Mouse (Mus musculus) heart, embryonic 10.5 days (tissue): ENCODE results near the gene Naaladl2. TPM values are rescaled to one million over a fixed set of nuclear protein-coding genes. Genes with fewer than 3 reads are reported as not detected.

Source experiments
- DNase-seq: peaks from one replicate; pipeline ENCODE4 v3.0.0-alpha.2; 2017; ENCODE audit warnings: low spot score
- H3K27ac ChIP-seq: fragments of 300-500 bp; sonication (generic); 2 replicates; pipeline ENCODE4 v1.5.1; 2016; ENCODE audit warnings: mild to moderate bottlenecking
- H3K27me3 ChIP-seq: fragments of 300-500 bp; sonication (generic); 2 replicates; pipeline ENCODE4 v1.6.1; 2016; ENCODE audit warnings: mild to moderate bottlenecking; ENCODE audit not compliant: poor library complexity, insufficient read depth, severe bottlenecking
- H3K36me3 ChIP-seq: fragments of 300-500 bp; sonication (generic); 2 replicates; pipeline ENCODE4 v1.6.1; 2016; ENCODE audit warnings: mild to moderate bottlenecking, moderate library complexity
- H3K4me1 ChIP-seq: fragments of 300-500 bp; sonication (generic); 2 replicates; pipeline ENCODE4 v1.6.1; 2016; ENCODE audit warnings: mild to moderate bottlenecking
- H3K4me3 ChIP-seq: fragments of 300-500 bp; sonication (generic); 2 replicates; pipeline ENCODE4 v1.5.1; 2016; ENCODE audit warnings: mild to moderate bottlenecking, moderate library complexity
- H3K9me3 ChIP-seq: fragments of 300-500 bp; sonication (generic); 2 replicates; pipeline ENCODE4 v1.6.1; 2016; ENCODE audit warnings: mild to moderate bottlenecking, moderate library complexity
- WGBS: fragments of 180-500 bp; shearing (Covaris S2); methylation state at CpG from one replicate; pipeline ENCODE4 v1.1.7; 2016; 5-methylcytosine and 5-hydroxymethylcytosine counted together
- polyA plus RNA-seq: library from polyadenylated mRNA; unstranded; fragments of >200 nt; fragmentation: Nextera tagmentation; extraction: Ambion mirVana; gene quantifications from 2 replicates; pipeline ENCODE4 v1.2.1, GENCODE M21; 2016

The Naaladl2 gene
- polyA plus RNA-seq = 1.7 and 1.8 TPM in 2 replicates

DNA sequence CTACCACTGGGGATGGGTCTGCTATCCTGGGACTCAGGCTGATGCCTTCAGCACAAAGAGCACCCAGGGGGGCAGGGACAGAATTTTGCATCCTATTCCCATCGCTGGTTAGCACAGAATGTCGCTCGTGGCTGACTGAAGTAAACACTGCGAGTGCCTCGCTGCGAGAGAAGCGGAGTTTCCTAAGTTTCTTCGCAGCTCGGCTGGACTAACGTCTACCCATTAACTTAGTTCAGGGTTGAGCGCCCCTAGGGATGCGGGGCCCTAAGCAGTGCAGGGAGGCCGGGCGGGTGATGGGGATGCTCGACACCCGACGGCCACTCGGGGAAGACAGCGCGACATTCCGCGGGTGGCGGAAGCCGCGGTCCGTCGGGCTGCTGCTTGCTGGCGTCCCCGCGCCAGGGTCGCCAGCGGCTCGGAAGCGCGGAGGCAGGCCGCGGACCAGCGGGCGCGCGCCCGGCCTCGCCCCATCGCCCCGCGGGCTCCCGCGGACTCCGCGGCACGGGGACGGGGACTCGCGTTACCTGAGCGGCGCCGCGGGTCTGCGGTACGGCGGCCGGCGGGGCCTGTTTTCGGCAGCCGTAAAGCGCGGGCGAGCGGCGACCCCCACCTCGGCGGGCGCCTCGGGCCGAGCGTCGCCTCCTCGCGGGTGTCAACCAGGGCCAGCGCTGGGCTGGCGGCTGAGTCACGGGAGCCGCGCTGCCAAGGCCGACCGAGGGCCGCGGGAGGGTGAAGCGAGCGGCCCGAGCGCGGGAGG is at the start of gene Naaladl2:
TSS of gene Naaladl2 (minus strand) at position 707 of the 757 bp plus-strand sequence.
- peak; percentile 81 for DNase-seq
- Histone ChIP-seq H3K4me3 (peak within 1 kb of the TSS; percentile 77), H3K27me3 (no peaks in the 10 kb centered on the region), H3K36me3 (no peaks in the 10 kb centered on the region), H3K4me1 (no peaks in the 10 kb centered on the region), H3K9me3 (no peaks in the 10 kb centered on the region), H3K27ac (peak within 1 kb of the TSS; percentile 89)
- WGBS = under 1% methylated on average over 89 of the region's 93 CpGs

DNA sequence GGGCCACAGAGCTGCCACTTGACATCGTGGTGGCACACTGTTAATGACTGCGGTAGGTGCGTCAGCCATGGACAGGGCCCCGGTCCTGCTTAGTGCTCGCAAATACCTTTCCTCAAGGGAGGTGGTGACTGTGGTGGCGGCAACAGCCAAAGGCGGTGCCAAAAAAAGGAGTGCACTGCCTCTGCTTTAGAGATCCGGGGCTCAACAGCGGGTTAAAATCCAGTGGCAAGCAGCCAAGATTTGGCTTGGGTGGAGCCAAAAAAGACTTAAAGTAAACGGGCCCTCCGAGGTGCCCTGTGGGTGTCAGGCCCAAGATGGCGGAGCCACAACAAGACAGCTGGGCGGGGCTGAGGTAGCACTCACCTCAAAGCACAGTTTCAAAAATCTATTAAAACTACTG is 7.7 kb upstream of the Naaladl2 start:
- WGBS = 90% methylated on average over 13 of the region's 13 CpGs
- H3K4me1 ChIP-seq = no peaks in the 10 kb centered on the region

DNA sequence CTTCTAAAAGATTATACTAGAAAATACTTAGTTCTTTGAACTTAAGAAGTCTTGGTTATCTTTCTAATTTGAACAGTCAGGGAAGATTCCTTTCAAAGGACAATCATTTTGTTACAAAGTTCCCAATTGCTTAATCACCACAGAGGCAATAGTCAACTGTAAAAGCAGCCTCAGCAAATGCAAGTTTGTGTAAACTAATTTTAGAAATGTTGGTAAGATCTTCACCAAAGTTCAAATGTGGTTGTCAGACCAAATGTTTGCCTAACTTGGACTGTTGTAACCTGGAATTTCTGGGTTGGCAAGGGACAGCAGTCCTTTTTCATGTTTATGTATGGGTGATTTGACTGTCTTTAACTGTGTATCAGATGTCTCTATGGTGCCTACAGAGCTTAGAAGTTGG is 3.2 kb upstream of the Naaladl2 start:
- no peak for DNase-seq

More for the DNA sequence above, 7.7 kb upstream of the Naaladl2 start:
- Histone ChIP-seq H3K9me3 (peaks cover 6% of the 10 kb centered on the region), H3K4me3 (no peak overlapping the region), H3K36me3 (no peaks in the 10 kb centered on the region), H3K27ac (no peak overlapping the region), H3K27me3 (no peaks in the 10 kb centered on the region)
- DNase-seq = no peak

DNA sequence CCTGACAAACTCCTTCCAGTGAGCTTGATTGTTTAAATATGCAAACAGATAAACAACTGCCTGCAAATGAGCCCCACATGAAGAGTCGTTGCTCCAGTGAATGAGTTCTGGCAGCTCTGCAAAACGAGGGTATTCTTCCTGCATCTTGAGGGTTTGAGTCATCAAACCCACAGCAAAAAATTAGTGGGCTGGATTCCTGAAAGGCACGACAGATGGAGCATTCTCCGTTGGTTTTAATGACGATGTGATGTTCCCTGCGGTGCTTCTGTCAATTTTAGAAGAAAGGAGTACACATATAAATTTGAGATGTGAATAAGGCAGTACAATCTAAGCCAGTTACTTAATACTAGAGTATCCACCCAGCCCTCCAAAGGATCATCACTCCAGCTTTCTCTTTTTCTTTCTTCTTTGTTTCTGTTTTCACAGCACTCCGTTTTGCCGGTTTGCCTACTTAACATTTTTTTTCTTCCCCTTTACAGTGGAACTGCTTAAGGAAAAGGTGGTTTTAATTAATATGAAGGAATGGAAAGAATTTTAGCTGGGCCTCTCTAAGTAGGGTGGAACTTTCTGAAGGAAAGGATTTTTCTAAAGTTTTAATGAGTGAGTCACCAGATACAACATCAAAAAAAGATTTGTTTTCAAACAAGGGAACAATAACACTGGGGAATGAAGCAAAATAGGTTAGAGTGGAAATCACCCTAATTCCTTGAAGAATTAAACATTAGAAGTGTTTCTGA is 1.1 kb upstream of the Naaladl2 start:
- no peak for DNase-seq
- H3K36me3 ChIP-seq = no peaks in the 10 kb centered on the region
- no peaks in the 10 kb centered on the region for H3K4me1 ChIP-seq
- H3K27me3 ChIP-seq = no peaks in the 10 kb centered on the region
- no peak overlapping the region for H3K4me3 ChIP-seq
- WGBS = 24% methylated on average over 8 of the region's 8 CpGs
- H3K9me3 ChIP-seq = no peaks in the 10 kb centered on the region
- H3K27ac ChIP-seq = no peak overlapping the region

More for the DNA sequence above, 3.2 kb upstream of the Naaladl2 start:
- Histone ChIP-seq H3K4me1 (no peaks in the 10 kb centered on the region), H3K9me3 (peaks cover 6% of the 10 kb centered on the region), H3K27ac (no peak overlapping the region), H3K27me3 (no peaks in the 10 kb centered on the region), H3K4me3 (no peak overlapping the region), H3K36me3 (no peaks in the 10 kb centered on the region)

DNA sequence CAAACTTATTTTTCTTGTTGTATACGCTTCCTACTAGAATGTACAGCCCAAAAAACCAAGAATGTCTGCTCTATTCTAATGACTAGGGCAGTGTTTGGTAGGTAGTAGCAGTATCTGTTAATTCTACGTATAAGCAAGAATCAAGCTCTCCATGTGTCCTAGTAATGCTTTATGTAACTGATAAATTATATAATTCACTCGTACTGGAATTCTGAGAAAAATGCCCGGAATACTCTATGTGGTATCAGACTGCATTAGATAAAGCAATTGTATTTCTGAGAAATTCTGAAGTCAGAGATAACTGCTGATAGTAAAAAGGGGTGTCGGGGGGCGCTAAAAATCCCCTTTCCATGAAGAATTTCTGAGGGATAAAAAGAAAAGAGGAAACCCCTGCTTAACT is 950 bp downstream of the Naaladl2 start:
- no peaks in the 10 kb centered on the region for H3K27me3 ChIP-seq
- no peak for DNase-seq
- no peaks in the 10 kb centered on the region for H3K9me3 ChIP-seq
- WGBS = 49% methylated on average over 6 of the region's 6 CpGs
- H3K36me3 ChIP-seq = no peaks in the 10 kb centered on the region
- H3K4me3 ChIP-seq = peak overlapping the region; percentile 77
- no peaks in the 10 kb centered on the region for H3K4me1 ChIP-seq
- H3K27ac ChIP-seq = 0 out of 2 replicates have a peak overlapping the region, but pooled peaks have one; percentile 89

DNA sequence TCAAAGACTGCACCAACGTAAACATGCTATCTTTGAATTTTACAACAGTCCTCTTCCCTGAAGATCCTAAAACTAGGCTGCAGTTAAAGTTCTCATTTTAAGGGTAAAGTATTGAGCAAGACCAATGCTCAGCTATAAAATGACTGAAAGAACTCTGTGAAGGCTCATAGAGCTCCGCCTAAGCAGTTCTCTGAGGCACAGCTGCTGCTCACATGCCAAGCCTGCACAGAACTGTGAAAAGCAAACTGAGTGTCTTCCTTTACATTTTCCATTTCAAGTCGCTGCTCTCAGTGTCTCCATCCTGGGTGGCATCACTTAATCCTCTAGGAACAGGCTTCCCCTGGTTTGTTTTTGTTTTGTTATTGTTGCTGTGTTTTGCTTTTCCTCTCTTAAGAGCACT is 12.2 kb downstream of the Naaladl2 start:
- 48% methylated on average over 3 of the region's 3 CpGs for WGBS

DNA sequence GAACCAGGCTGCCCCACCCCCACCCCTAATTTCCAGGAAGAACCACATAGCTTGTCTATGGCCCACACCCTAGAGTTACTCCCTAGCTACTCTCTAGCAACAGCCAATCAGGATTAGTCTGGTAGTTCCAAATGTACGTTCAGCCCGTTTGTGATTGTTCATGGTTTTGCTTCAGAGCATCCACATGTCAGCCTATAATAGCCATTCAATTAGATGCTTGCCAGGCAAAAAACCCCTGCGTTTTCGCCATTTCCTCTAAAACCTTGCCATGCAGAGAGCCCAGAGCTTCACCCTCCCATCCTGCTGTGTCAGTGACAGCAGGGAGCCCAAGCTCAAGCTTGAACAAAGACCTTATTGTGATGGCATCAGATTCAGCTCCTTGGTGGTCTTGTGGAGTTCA is 16.2 kb downstream of the Naaladl2 start:
- no peak for DNase-seq
- Histone ChIP-seq H3K4me3 (no peak overlapping the region), H3K9me3 (no peaks in the 10 kb centered on the region), H3K27ac (no peak overlapping the region), H3K36me3 (no peaks in the 10 kb centered on the region), H3K27me3 (no peaks in the 10 kb centered on the region), H3K4me1 (0 out of 2 replicates have a peak, but pooled peaks cover 4% of the 10 kb centered on the region)
- 51% methylated on average over 4 of the region's 4 CpGs for WGBS

More for the DNA sequence above, 12.2 kb downstream of the Naaladl2 start:
- H3K27me3 ChIP-seq = no peaks in the 10 kb centered on the region
- H3K4me1 ChIP-seq = no peaks in the 10 kb centered on the region
- DNase-seq = no peak
- no peak overlapping the region for H3K4me3 ChIP-seq
- no peaks in the 10 kb centered on the region for H3K36me3 ChIP-seq
- no peaks in the 10 kb centered on the region for H3K9me3 ChIP-seq
- H3K27ac ChIP-seq = no peak overlapping the region

DNA sequence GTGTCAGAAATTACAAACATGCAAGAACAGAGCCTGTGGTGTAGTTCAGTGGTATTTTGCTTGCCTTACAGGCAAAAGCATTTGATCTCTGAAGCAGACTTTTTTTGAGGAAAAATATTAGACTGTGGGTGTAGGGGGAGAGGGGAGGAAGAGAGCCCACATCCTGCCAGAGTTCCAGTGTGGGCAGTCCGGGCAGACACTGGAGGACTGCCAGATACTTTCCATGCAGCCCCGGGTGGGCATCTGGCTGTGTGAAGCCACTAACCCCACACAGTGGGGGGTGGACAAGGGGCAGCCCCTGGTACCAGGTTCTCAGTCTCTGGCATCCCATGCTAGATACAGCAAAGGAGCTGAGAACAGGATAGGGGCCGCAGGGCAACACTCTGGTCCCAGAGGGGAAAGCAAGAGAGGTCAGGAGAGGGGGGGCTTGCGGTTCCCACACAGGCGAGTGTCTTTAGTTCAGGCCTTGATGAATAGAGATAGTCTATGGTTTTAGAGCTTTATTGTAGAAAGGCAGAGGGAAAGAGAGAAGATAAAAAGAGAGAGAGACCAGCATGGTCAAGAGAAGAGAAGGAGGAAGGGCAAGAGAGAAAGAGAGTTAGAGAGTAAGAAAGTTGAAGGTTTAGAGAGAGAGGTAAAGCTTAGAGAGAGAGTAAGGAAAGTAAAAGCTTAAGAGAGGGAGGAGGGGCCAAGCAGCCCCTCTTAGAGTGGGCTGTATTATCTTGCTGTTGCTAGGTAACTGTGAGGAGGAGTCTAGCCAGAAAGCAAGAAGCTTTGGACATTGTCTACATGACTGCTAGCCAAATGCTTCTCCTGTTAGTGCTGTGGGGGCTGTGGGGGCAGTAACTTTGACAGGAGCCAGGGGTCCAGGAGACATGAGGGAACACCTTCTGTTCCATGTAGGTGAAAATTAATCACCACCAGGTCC is 18.9 kb downstream of the Naaladl2 start:
- 0 out of 2 replicates have a peak, but pooled peaks cover 4% of the 10 kb centered on the region for H3K4me1 ChIP-seq
- no peaks in the 10 kb centered on the region for H3K36me3 ChIP-seq
- no peak overlapping the region for H3K4me3 ChIP-seq
- no peaks in the 10 kb centered on the region for H3K9me3 ChIP-seq
- H3K27ac ChIP-seq = 0 out of 2 replicates have a peak overlapping the region, but pooled peaks have one; percentile 10
- WGBS = 43% methylated on average over 5 of the region's 5 CpGs
- no peaks in the 10 kb centered on the region for H3K27me3 ChIP-seq
- no peak for DNase-seq

DNA sequence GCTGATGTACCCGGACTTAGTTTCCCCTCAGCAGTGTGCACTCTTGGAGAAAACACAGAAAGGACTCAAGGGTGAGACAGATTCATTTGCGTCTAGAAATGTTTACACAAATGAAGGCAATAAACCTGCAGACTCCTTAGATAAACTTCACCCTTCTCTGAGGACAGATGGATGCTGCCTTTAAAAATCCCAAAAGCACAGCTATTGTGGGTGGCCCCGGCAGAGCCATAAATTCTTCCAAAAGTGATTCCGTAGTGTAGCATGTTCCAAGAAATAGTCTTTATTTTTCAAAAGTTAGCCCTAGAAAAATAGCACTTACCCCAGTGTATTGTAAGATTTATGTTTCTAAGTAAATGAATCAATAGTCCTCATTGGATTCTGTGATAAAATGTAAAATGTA is 31.0 kb downstream of the Naaladl2 start:
- Histone ChIP-seq H3K4me1 (no peaks in the 10 kb centered on the region), H3K9me3 (no peaks in the 10 kb centered on the region), H3K27ac (no peak overlapping the region), H3K4me3 (no peak overlapping the region), H3K36me3 (no peaks in the 10 kb centered on the region), H3K27me3 (no peaks in the 10 kb centered on the region)
- 83% methylated on average over 4 of the region's 4 CpGs for WGBS
- no peak for DNase-seq

DNA sequence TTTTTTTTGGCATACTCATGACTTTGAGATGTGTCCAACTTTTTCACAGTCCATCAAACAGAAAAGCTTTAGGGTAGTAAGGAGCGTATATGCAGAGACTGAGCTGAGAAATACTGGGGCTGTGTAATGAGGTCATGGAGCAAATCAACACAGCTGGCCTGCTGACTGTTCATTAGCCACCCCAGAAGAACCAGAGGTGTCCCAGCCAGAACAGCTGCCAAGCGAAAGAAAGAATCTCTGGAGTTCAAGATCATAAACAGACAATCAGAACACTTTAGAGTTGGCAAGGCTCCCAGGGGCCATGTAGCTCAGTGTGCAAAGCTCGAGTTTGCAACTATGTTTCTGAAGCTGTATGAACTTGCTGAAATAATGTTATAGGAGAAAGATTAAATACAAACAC is 35.1 kb downstream of the Naaladl2 start:
- no peaks in the 10 kb centered on the region for H3K9me3 ChIP-seq
- 78% methylated on average over 3 of the region's 3 CpGs for WGBS

DNA sequence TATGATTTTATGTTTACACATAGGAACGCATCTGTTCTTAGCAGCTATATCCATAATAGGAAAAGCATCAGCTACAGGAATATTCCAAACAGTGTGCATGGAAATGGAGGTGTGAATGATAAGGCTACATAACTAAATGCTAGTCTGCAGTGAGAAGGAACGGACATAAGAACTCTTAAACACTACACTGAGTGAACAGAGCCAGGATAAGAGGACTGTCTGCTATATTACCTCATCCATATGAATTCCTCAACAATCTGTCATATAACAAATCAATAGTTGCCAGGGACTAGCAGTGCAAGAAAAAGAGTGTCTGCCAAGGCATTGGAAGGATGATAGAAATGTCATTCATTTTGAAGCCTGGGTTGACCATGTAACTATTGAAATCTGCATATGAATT is 51.1 kb downstream of the Naaladl2 start:
- Histone ChIP-seq H3K27ac (no peak overlapping the region), H3K4me1 (no peaks in the 10 kb centered on the region), H3K27me3 (no peaks in the 10 kb centered on the region), H3K9me3 (no peaks in the 10 kb centered on the region), H3K36me3 (no peaks in the 10 kb centered on the region), H3K4me3 (no peak overlapping the region)
- no peak for DNase-seq
- 78% methylated on average over 2 of the region's 2 CpGs for WGBS

More for the DNA sequence above, 35.1 kb downstream of the Naaladl2 start:
- Histone ChIP-seq H3K4me1 (no peaks in the 10 kb centered on the region), H3K4me3 (no peak overlapping the region), H3K27ac (no peak overlapping the region), H3K27me3 (no peaks in the 10 kb centered on the region), H3K36me3 (no peaks in the 10 kb centered on the region)
- DNase-seq = no peak

DNA sequence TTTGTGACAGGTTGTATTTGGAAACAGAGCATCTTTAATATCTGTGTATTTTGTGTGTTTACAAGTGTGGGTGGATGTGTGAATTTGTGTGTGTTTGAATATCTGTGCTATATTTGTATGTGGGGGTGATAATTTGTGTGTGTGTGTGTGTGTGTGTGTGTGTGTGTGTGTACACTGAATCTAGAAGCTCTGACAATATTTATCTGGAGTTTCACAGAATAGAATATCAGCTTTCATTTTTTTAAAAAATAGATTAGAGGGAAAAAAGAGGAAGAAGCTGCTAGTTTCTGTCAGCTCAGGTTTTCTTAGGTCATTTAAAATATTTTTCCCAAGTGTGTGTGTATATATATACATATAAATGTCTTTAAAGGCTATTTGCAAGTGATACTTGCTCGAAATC is 68.3 kb downstream of the Naaladl2 start:
- Histone ChIP-seq H3K9me3 (no peaks in the 10 kb centered on the region), H3K27ac (no peak overlapping the region), H3K4me3 (no peak overlapping the region), H3K4me1 (no peaks in the 10 kb centered on the region), H3K36me3 (no peaks in the 10 kb centered on the region), H3K27me3 (no peaks in the 10 kb centered on the region)
- no peak for DNase-seq
- WGBS = 90% methylated on average over 1 of the region's 1 CpGs
